Mouse (Mus musculus): ENCODE measurements around the gene Krtap5-1.

- TF ChIP-seq POLR2A (IDR thresholded peaks at IDR 0.05; ENCODE audit: low read depth, low read length), result no peak
- no peak for TF ChIP-seq CTCF (conservative IDR thresholded peaks at IDR 0.05; ENCODE audit: insufficient read depth, insufficient read length, low read depth, low read length)
Measured at GRCm38 (mm10) chr7:142319124-142319523, 22.2 kb upstream of the Krtap5-1 start.
